Mouse (Mus musculus): ENCODE measurements at regions not wholly inside any gene's neighbourhood (a gene's known extent, or its start where the extent isn't known, plus 50 kb on each side); places are given as distances from the start of the nearest gene placed in this dataset.

- Histone ChIP-seq H3K27me3 (ENCODE audit: low read depth, poor library complexity, severe bottlenecking) (no peaks in the 10 kb centered on the region), H3K4me3 (no peak overlapping the region), H3K27ac (replicated peaks) (no peak overlapping the region), H3K4me1 (peaks cover 20% of the 10 kb centered on the region), H3K36me3 (no peaks in the 10 kb centered on the region), H3K9me3 (replicated peaks) (no peaks in the 10 kb centered on the region; the same call in 1 of the 2 replicates)
- no peak for DNase-seq (ENCODE audit: low spot score)
- 80% methylated on average over 4 of the region's 4 CpGs for WGBS
Observed at GRCm38 (mm10) chr16:30652692-30653091, 53.2 kb downstream of the Fam43a start.

- Histone ChIP-seq H3K36me3 (no peaks in the 10 kb centered on the region), H3K9me3 (replicated peaks) (no peaks in the 10 kb centered on the region; the same call in 1 of the 2 replicates), H3K4me3 (no peak overlapping the region), H3K27me3 (ENCODE audit: low read depth, poor library complexity, severe bottlenecking) (no peaks in the 10 kb centered on the region), H3K4me1 (peaks cover 20% of the 10 kb centered on the region), H3K27ac (replicated peaks) (no peak overlapping the region)
- WGBS: 89% methylated on average over 5 of the region's 5 CpGs
- no peak for DNase-seq (ENCODE audit: low spot score)
Observed at GRCm38 (mm10) chr16:30653806-30654205, 54.3 kb downstream of the Fam43a start.

DNA sequence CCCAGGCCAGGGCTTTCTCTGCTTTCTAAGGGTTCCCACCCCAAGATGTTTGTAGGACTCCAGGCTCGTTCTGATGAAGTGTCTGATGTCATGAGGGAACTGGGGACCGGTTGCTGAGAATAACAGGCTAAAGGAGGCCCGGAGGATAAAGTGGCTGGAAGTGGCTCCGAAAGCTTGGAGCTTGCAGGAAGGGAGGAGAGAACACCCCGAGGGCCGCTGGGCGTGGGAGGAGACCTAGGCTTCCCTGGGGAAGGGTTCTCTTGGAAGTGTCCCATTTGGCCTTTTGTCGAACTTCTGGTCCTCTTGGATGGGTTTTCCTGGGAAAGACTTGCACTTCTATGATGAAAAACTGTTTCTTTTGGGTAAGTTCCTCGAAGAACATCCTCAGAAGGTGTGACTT lies 54.7 kb downstream of the Fam43a start:
- Histone ChIP-seq H3K27ac (replicated peaks) (no peak overlapping the region), H3K27me3 (ENCODE audit: low read depth, poor library complexity, severe bottlenecking) (no peaks in the 10 kb centered on the region), H3K4me1 (peaks cover 20% of the 10 kb centered on the region), H3K36me3 (no peaks in the 10 kb centered on the region), H3K4me3 (no peak overlapping the region), H3K9me3 (replicated peaks) (no peaks in the 10 kb centered on the region; the same call in 1 of the 2 replicates)
- WGBS: 88% methylated on average over 9 of the region's 9 CpGs
- DNase-seq (ENCODE audit: low spot score): no peak

DNA sequence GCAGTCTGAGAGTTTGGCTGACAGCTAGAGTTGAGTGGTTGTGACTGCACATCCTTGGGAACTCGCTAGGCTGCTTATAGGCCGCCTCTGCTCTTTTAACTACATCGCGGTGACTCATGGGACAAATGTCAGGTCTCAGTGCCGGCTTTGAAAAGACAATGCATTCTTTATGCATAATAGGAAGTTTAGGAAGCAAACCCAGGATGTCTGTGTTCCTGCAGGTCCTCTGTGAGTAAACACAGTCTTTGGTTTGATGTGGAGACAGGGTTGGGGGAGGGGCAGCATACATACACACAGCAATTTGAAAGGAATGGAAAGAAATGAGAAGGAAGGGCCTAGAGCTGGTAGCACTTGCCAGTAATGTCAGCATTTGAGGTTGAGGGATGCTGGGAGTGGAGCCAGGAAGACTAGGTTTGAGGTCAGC lies 56.3 kb downstream of the Fam43a start:
- Histone ChIP-seq H3K9me3 (replicated peaks) (no peaks in the 10 kb centered on the region), H3K27me3 (ENCODE audit: low read depth, poor library complexity, severe bottlenecking) (no peaks in the 10 kb centered on the region), H3K36me3 (no peaks in the 10 kb centered on the region), H3K27ac (replicated peaks) (no peak overlapping the region), H3K4me1 (peaks cover 20% of the 10 kb centered on the region), H3K4me3 (no peak overlapping the region)
- 66% methylated on average over 5 of the region's 5 CpGs for WGBS
- no peak for DNase-seq (ENCODE audit: low spot score)

DNA sequence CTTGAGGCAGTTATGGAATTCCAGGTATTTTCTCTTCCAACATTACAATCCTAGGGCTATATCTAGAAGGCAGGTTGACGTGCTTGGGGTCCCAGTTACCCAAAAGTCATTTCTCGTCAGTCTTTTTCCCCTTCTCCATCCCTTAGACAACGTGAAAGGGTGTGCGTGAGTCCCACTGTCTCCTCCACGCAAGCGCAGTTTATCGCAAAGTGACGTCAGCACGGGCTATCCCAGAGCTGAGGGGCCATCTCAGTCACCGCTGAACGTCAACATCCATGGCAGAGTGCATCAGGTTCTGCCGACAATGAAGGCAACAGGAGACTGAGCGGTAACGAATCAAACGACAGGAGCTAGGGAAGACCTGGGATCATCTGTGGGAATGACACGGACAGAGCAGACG lies 57.4 kb downstream of the Fam43a start:
- Histone ChIP-seq H3K27me3 (ENCODE audit: low read depth, poor library complexity, severe bottlenecking) (0 out of 2 replicates have a peak, but pooled peaks cover 2% of the 10 kb centered on the region), H3K27ac (replicated peaks) (peak overlapping the region; percentile 28; the same call in 1 of the 2 replicates), H3K4me3 (no peak overlapping the region), H3K36me3 (no peaks in the 10 kb centered on the region), H3K9me3 (replicated peaks) (no peaks in the 10 kb centered on the region), H3K4me1 (peaks cover 30% of the 10 kb centered on the region)
- WGBS: 90% methylated on average over 17 of the region's 17 CpGs
- DNase-seq (ENCODE audit: low spot score): no peak

DNA sequence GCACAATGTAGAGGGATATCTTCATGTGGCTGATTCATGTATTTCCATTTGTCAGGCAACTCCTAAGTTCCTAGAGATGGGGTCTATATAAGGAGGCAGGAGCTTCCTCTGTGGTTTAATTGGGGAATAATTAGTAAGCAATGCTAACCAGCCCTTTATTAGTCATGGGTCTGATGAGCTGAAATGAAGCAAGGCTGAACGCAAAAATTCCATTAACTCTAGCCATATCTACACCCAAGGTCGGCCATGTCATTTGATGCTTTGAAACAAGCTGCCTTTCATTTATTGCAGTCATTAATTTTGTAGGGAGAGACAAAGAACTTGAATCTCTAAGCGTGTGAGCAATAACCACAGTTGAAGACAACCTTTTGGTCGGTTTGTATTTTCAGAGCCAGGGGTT lies 59.4 kb downstream of the Fam43a start:
- DNase-seq (ENCODE audit: low spot score): no peak
- no peak overlapping the region for H3K27ac ChIP-seq (replicated peaks)

DNA sequence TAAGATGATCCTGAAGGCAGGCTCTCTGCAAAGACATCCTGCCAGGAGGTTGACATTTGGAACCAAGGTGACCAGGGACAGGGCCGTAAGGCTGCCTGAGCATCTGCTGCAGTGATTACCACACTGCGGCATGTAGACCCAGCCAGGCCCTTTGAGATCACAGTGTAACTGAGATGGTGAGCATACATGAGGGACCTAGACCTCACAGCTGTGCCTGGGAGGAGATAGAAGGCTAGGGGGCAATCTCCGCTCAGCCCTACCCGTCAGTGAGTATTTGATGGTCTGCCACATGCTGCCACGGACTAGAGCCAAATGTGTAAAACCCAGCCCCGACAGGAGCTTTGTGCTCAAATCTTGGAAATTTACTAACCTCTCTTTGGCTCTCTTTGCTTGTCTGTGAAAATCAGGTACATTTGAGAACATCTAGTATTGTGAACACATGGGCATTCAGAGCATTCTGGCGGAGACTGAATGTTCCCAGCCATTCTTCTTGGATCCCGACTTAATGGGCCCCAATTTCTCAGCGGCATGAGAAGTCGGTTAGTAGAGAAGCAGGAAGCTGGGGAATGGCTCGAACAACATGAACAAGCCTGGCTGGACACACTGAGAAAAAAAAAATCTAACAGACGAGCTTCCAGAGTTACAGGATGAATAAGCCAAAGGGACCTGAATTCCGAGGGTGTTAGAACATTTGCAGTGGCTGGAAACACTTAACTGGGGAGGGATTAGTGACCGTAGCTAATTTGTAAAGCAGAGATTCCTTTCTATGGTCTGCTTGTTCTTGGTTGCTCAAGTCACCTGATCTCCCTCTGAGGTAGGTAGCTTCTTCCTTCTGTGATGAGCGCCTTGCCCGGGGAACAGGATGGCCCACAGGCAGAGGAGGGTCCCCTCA lies 61.8 kb downstream of the Fam43a start:
- DNase-seq (ENCODE audit: low spot score): no peak
- Histone ChIP-seq H3K27ac (replicated peaks) (no peak overlapping the region), H3K9me3 (replicated peaks) (no peaks in the 10 kb centered on the region), H3K36me3 (no peaks in the 10 kb centered on the region), H3K4me3 (no peak overlapping the region), H3K4me1 (peaks cover 31% of the 10 kb centered on the region), H3K27me3 (ENCODE audit: low read depth, poor library complexity, severe bottlenecking) (0 out of 2 replicates have a peak, but pooled peaks cover 12% of the 10 kb centered on the region)
- 76% methylated on average over 16 of the region's 16 CpGs for WGBS

More for the DNA sequence above, 59.4 kb downstream of the Fam43a start:
- Histone ChIP-seq H3K4me3 (no peak overlapping the region), H3K36me3 (no peaks in the 10 kb centered on the region), H3K4me1 (peaks cover 39% of the 10 kb centered on the region), H3K27me3 (ENCODE audit: low read depth, poor library complexity, severe bottlenecking) (0 out of 2 replicates have a peak, but pooled peaks cover 5% of the 10 kb centered on the region), H3K9me3 (replicated peaks) (no peaks in the 10 kb centered on the region)
- WGBS: 92% methylated on average over 4 of the region's 4 CpGs

DNA sequence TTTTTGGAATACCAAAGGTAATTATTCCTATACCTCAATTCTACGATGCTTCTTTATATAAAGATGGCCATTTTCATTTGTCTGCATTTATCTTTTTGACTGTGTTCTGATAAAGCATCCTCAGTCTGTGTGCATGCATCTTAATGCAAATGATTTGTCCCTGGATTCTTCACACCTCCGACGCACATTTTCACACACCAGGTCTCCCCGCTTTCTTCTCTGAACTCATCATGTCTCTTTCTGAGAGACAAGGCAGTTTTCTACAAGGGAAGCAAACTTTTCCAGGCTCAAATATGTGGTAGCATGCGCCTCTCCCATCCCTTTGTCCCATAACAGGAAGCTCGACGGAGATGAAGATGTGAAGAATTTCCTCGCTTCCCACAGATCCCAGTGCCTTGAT lies 63.5 kb downstream of the Fam43a start:
- 78% methylated on average over 8 of the region's 8 CpGs for WGBS
- no peaks in the 10 kb centered on the region for H3K9me3 ChIP-seq (replicated peaks)
- DNase-seq (ENCODE audit: low spot score): no peak
- H3K4me3 ChIP-seq: no peak overlapping the region
- H3K27ac ChIP-seq (replicated peaks): no peak overlapping the region
- H3K36me3 ChIP-seq: no peaks in the 10 kb centered on the region
- peaks cover 19% of the 10 kb centered on the region for H3K4me1 ChIP-seq
- 0 out of 2 replicates have a peak, but pooled peaks cover 12% of the 10 kb centered on the region for H3K27me3 ChIP-seq (ENCODE audit: low read depth, poor library complexity, severe bottlenecking)

DNA sequence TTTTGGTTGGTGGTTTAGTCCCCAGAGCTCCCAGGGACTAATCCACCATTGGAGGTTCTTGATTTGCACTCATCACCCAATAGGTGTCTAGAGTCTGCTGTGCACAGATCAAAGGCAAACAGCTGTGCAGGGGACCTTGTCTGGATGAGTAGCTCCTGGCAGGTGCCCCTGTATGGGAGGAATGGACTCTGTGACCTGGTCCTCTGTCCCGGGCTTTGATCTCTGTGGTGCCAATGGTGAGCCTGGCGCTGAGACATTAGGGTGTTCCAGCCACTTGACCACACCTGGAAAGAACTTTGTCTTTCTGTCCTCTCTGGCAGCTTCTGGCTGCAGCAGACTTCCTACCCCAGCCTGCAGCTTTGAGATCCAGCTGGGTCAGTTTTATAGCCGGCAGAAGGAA lies 64.4 kb downstream of the Fam43a start:
- Histone ChIP-seq H3K4me1 (peaks cover 19% of the 10 kb centered on the region), H3K27ac (replicated peaks) (no peak overlapping the region), H3K36me3 (no peaks in the 10 kb centered on the region), H3K4me3 (no peak overlapping the region), H3K9me3 (replicated peaks) (no peaks in the 10 kb centered on the region), H3K27me3 (ENCODE audit: low read depth, poor library complexity, severe bottlenecking) (0 out of 2 replicates have a peak, but pooled peaks cover 12% of the 10 kb centered on the region)
- 93% methylated on average over 3 of the region's 3 CpGs for WGBS
- no peak for DNase-seq (ENCODE audit: low spot score)

GRCm38 (mm10) chr16:30664433-30664832 lies 64.9 kb downstream of the Fam43a start:
- 59% methylated on average over 4 of the region's 4 CpGs for WGBS
- Histone ChIP-seq H3K9me3 (replicated peaks) (no peaks in the 10 kb centered on the region), H3K4me1 (peaks cover 19% of the 10 kb centered on the region), H3K27me3 (ENCODE audit: low read depth, poor library complexity, severe bottlenecking) (0 out of 2 replicates have a peak, but pooled peaks cover 12% of the 10 kb centered on the region), H3K4me3 (no peak overlapping the region), H3K27ac (replicated peaks) (no peak overlapping the region), H3K36me3 (no peaks in the 10 kb centered on the region)
- DNase-seq (ENCODE audit: low spot score): no peak

GRCm38 (mm10) chr16:30665881-30666280 lies 66.4 kb downstream of the Fam43a start:
- no peak overlapping the region for H3K4me3 ChIP-seq
- H3K4me1 ChIP-seq: peaks cover 19% of the 10 kb centered on the region
- no peaks in the 10 kb centered on the region for H3K36me3 ChIP-seq
- H3K9me3 ChIP-seq (replicated peaks): no peaks in the 10 kb centered on the region
- no peak for DNase-seq (ENCODE audit: low spot score)
- no peak overlapping the region for H3K27ac ChIP-seq (replicated peaks)
- WGBS: 78% methylated on average over 2 of the region's 2 CpGs
- H3K27me3 ChIP-seq (ENCODE audit: low read depth, poor library complexity, severe bottlenecking): 0 out of 2 replicates have a peak, but pooled peaks cover 12% of the 10 kb centered on the region

DNA sequence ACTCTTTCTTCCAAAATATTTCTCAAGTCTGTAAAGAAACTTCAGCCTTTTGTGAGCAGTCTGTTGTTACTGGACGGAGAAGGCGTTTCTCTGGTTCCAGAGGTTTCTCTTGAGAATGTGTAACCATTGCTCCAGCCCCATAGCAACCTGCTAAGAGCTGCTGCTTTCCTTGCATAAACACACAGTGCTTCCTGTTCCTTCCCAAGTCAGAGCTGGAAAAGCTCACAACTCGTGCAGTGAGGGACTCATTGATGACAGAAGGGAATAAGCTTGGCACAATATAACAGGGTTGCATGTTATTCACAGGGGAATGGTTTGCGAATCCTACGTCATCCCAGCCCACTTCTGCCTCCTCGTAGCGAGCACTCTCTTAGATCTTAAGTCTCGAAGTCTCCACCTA lies 70.4 kb downstream of the Fam43a start:
- Histone ChIP-seq H3K36me3 (no peaks in the 10 kb centered on the region), H3K27ac (replicated peaks) (no peak overlapping the region), H3K27me3 (ENCODE audit: low read depth, poor library complexity, severe bottlenecking) (no peaks in the 10 kb centered on the region), H3K4me1 (no peaks in the 10 kb centered on the region), H3K9me3 (replicated peaks) (no peaks in the 10 kb centered on the region), H3K4me3 (no peak overlapping the region)
- no peak for DNase-seq (ENCODE audit: low spot score)
- 82% methylated on average over 8 of the region's 8 CpGs for WGBS

DNA sequence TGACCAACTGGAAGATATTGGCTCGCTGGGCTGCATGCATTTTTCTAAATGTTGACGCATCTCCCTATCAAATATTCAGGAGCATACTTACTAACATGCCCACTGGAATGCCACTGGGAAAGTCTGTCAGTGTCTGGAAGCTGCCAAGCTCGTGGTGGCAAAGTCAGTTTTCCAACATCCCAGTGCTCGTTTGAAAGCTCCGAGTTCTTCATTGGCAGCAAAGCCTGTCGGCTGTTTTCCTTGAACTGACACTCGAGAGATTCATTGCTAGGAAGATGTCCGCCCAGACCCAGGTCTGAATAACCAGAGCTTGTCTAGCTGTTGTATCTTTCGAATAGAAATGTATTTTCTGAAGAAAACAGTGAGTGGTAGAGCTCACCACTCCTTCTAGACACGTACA lies 72.1 kb downstream of the Fam43a start:
- Histone ChIP-seq H3K36me3 (no peaks in the 10 kb centered on the region), H3K27ac (replicated peaks) (no peak overlapping the region), H3K27me3 (ENCODE audit: low read depth, poor library complexity, severe bottlenecking) (no peaks in the 10 kb centered on the region), H3K4me1 (no peaks in the 10 kb centered on the region), H3K4me3 (no peak overlapping the region), H3K9me3 (replicated peaks) (no peaks in the 10 kb centered on the region)
- no peak for DNase-seq (ENCODE audit: low spot score)
- WGBS: 89% methylated on average over 10 of the region's 10 CpGs

Measured in midbrain, embryonic 10.5 days (tissue).